ENCODE assay signal across 11 mouse cellular contexts in the genomic region with DNA sequence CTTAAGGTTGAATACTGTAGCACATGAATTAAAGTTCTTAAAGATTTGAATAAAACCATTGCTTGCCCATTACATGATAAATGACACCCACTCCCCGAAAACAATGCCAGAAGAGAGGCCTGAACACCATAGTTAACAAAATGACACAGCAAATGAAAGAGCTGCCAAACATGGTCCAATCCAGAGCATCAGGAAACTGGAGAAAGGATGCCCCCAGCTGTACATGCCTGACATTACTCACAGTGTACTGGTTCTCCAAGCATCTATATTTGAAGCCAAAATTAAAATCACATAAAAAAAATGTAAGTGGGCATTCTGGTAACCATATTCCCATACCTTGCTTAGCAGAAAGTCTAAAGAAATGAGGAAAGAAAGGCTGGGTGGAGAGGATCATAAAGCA. TPM values are rescaled to one million over a fixed set of nuclear protein-coding genes. Genes with fewer than 3 reads are reported as not detected.
DNase-seq lines count a peak whose midpoint lies in the region; ATAC-seq and TF ChIP-seq lines count a peak whose summit lies in the region.
"Had no signal": no experiment of that assay in that cellular context is flagged by ENCODE, and none has a peak within 500 bp of the region (broad histone marks: within the 10 kb centered on the region; RNA-seq: fewer than 3 reads in every experiment).

No protein-coding gene starts in this region.

- no peak for TF ChIP-seq POLR2A in lung, adult 2 months (IDR thresholded peaks at IDR 0.05; ENCODE audit: borderline replicate concordance, extremely low read depth, low read depth, low read length)

- intact Hi-C loops in gastrocnemius, postnatal 14 days (cut with DNase I; ENCODE audit: low total_unique reads) = no loop called here

- H3K36me3 ChIP-seq in forebrain, embryonic 14.5 days (ENCODE audit: control insufficient read depth, insufficient read depth, low read length) = no peaks in the 10 kb centered on the region
- H3K36me3 ChIP-seq in forebrain, embryonic 10.5 days (replicated peaks) = no peaks in the 10 kb centered on the region
- H3K36me3 ChIP-seq in midbrain, embryonic 14.5 days (ENCODE audit: control insufficient read depth, insufficient read depth, low read length) = no peaks in the 10 kb centered on the region
- H3K36me3 ChIP-seq in midbrain, embryonic 13.5 days = no peaks in the 10 kb centered on the region
- no peaks in the 10 kb centered on the region for H3K36me3 ChIP-seq in hindbrain, embryonic 16.5 days (ENCODE audit: control insufficient read depth, insufficient read depth, low read length)
- H3K36me3 ChIP-seq in neural tube, embryonic 14.5 days (ENCODE audit: control insufficient read depth, insufficient read depth, low read length) = no peaks in the 10 kb centered on the region
- H3K36me3 ChIP-seq: embryonic facial prominence, embryonic 15.5 days; G1E; liver, embryonic 13.5 days had no signal

- no peaks in the 10 kb centered on the region for H3K27me3 ChIP-seq in forebrain, embryonic 14.5 days (replicated peaks; ENCODE audit: control insufficient read depth, insufficient read depth, low read length)
- no peaks in the 10 kb centered on the region for H3K27me3 ChIP-seq in forebrain, embryonic 10.5 days (ENCODE audit: poor library complexity, severe bottlenecking)
- no peaks in the 10 kb centered on the region for H3K27me3 ChIP-seq in midbrain, embryonic 14.5 days (ENCODE audit: control insufficient read depth, insufficient read depth, low read length)
- no peaks in the 10 kb centered on the region for H3K27me3 ChIP-seq in midbrain, embryonic 13.5 days
- H3K27me3 ChIP-seq in hindbrain, embryonic 16.5 days (replicated peaks; ENCODE audit: control insufficient read depth, insufficient read depth, low read length) = no peaks in the 10 kb centered on the region
- no peaks in the 10 kb centered on the region for H3K27me3 ChIP-seq in neural tube, embryonic 14.5 days (ENCODE audit: control insufficient read depth, insufficient read depth, low read length)
- H3K27me3 ChIP-seq: embryonic facial prominence, embryonic 15.5 days; liver, embryonic 13.5 days had no signal

- H3K9ac ChIP-seq in forebrain, embryonic 14.5 days (ENCODE audit: low read length) = no peak overlapping the region
- no peak overlapping the region for H3K9ac ChIP-seq in midbrain, embryonic 14.5 days (replicated peaks; ENCODE audit: low read length)
- no peak overlapping the region for H3K9ac ChIP-seq in midbrain, embryonic 13.5 days (replicated peaks)
- no peak overlapping the region for H3K9ac ChIP-seq in hindbrain, embryonic 16.5 days (ENCODE audit: low read depth, low read length)
- no peak overlapping the region for H3K9ac ChIP-seq in neural tube, embryonic 14.5 days (replicated peaks; ENCODE audit: low read depth, low read length)
- H3K9ac ChIP-seq: embryonic facial prominence, embryonic 15.5 days; liver, embryonic 13.5 days had no signal

- no peaks in the 10 kb centered on the region for H3K9me3 ChIP-seq in forebrain, embryonic 14.5 days (replicated peaks; ENCODE audit: control insufficient read depth, low read length)
- no peaks in the 10 kb centered on the region for H3K9me3 ChIP-seq in forebrain, embryonic 10.5 days
- H3K9me3 ChIP-seq in midbrain, embryonic 14.5 days (ENCODE audit: control insufficient read depth, low read length) = no peaks in the 10 kb centered on the region
- H3K9me3 ChIP-seq in midbrain, embryonic 13.5 days = no peaks in the 10 kb centered on the region
- H3K9me3 ChIP-seq in hindbrain, embryonic 16.5 days (ENCODE audit: control insufficient read depth, low read length) = 0 out of 2 replicates have a peak, but pooled peaks cover 2% of the 10 kb centered on the region
- no peaks in the 10 kb centered on the region for H3K9me3 ChIP-seq in neural tube, embryonic 14.5 days (ENCODE audit: control insufficient read depth, low read length)
- H3K9me3 ChIP-seq: embryonic facial prominence, embryonic 15.5 days; G1E; liver, embryonic 13.5 days had no signal

- H3K27ac ChIP-seq in forebrain, embryonic 14.5 days (ENCODE audit: low read depth, low read length) = no peak overlapping the region
- H3K27ac ChIP-seq in forebrain, embryonic 10.5 days = no peak overlapping the region
- H3K27ac ChIP-seq in midbrain, embryonic 14.5 days (replicated peaks; ENCODE audit: low read depth, low read length) = no peak overlapping the region
- H3K27ac ChIP-seq in midbrain, embryonic 13.5 days = no peak overlapping the region
- no peak overlapping the region for H3K27ac ChIP-seq in hindbrain, embryonic 16.5 days (ENCODE audit: low read depth, low read length)
- no peak overlapping the region for H3K27ac ChIP-seq in neural tube, embryonic 14.5 days (ENCODE audit: low read depth, low read length)
- H3K27ac ChIP-seq: embryonic facial prominence, embryonic 15.5 days; liver, embryonic 13.5 days had no signal

- H3K4me3 ChIP-seq in forebrain, embryonic 14.5 days (ENCODE audit: low read depth, low read length) = no peak overlapping the region
- H3K4me3 ChIP-seq in forebrain, embryonic 10.5 days = no peak overlapping the region
- H3K4me3 ChIP-seq in midbrain, embryonic 14.5 days (replicated peaks; ENCODE audit: low read depth, low read length) = no peak overlapping the region
- no peak overlapping the region for H3K4me3 ChIP-seq in midbrain, embryonic 13.5 days (replicated peaks)
- H3K4me3 ChIP-seq in hindbrain, embryonic 16.5 days (ENCODE audit: low read length) = no peak overlapping the region
- no peak overlapping the region for H3K4me3 ChIP-seq in neural tube, embryonic 14.5 days (ENCODE audit: low read depth, low read length)
- no peak overlapping the region for H3K4me3 ChIP-seq in lung, adult 2 months (replicated peaks; ENCODE audit: extremely low read depth, low read depth, low read length)
- H3K4me3 ChIP-seq: embryonic facial prominence, embryonic 15.5 days; liver, embryonic 13.5 days had no signal

- no peak overlapping the region for H3K4me2 ChIP-seq in forebrain, embryonic 14.5 days (ENCODE audit: low read length)
- H3K4me2 ChIP-seq in midbrain, embryonic 14.5 days (ENCODE audit: low read length) = no peak overlapping the region
- no peak overlapping the region for H3K4me2 ChIP-seq in midbrain, embryonic 13.5 days (replicated peaks)
- no peak overlapping the region for H3K4me2 ChIP-seq in hindbrain, embryonic 16.5 days (ENCODE audit: low read length)
- H3K4me2 ChIP-seq in neural tube, embryonic 14.5 days (ENCODE audit: low read depth, low read length) = no peak overlapping the region
- H3K4me2 ChIP-seq: embryonic facial prominence, embryonic 15.5 days; liver, embryonic 13.5 days had no signal

- peak; percentile 40 for DNase-seq in forebrain, embryonic 14.5 days (ENCODE audit: low spot score)
- DNase-seq in forebrain, embryonic 10.5 days (ENCODE audit: extremely low spot score, low spot score) = no peak
- peak; percentile 77 for DNase-seq in midbrain, embryonic 14.5 days
- no peak for DNase-seq in gastrocnemius, postnatal 14 days
- DNase-seq in lung, adult 2 months = no peak
- DNase-seq: liver, embryonic 13.5 days had no signal

- TF ChIP-seq CTCF in lung, adult 2 months (IDR thresholded peaks at IDR 0.05; ENCODE audit: insufficient read depth, low read length) = no peak

- 58% methylated on average over 1 of the region's 1 CpGs for WGBS in forebrain, embryonic 14.5 days
- 77% methylated on average over 1 of the region's 1 CpGs for WGBS in forebrain, embryonic 10.5 days
- WGBS in midbrain, embryonic 14.5 days = 52% methylated on average over 1 of the region's 1 CpGs
- WGBS in midbrain, embryonic 13.5 days = 75% methylated on average over 1 of the region's 1 CpGs
- WGBS in hindbrain, embryonic 16.5 days = 30% methylated on average over 1 of the region's 1 CpGs
- WGBS in neural tube, embryonic 14.5 days = 43% methylated on average over 1 of the region's 1 CpGs
- WGBS in lung, adult 2 months = 40% methylated on average over 1 of the region's 1 CpGs

- 0 out of 2 replicates have a peak, but pooled peaks have one; percentile 40 for ATAC-seq in forebrain, embryonic 14.5 days
- ATAC-seq in midbrain, embryonic 14.5 days (ENCODE audit: low FRiP score, low TSS enrichment) = no peak; the same call in 1 of the 2 replicates
- no peak for ATAC-seq in midbrain, embryonic 13.5 days
- peak; percentile 61; the same call in 1 of the 2 replicates for ATAC-seq in hindbrain, embryonic 16.5 days
- peak; percentile 74 for ATAC-seq in neural tube, embryonic 14.5 days (ENCODE audit: low read depth)

- no peaks in the 10 kb centered on the region for H3K4me1 ChIP-seq in forebrain, embryonic 14.5 days (ENCODE audit: control insufficient read depth, insufficient read depth, low read length)
- H3K4me1 ChIP-seq in forebrain, embryonic 10.5 days = no peaks in the 10 kb centered on the region
- H3K4me1 ChIP-seq in midbrain, embryonic 14.5 days (ENCODE audit: control insufficient read depth, insufficient read depth, low read length) = no peaks in the 10 kb centered on the region
- H3K4me1 ChIP-seq in midbrain, embryonic 13.5 days (replicated peaks) = no peaks in the 10 kb centered on the region
- no peaks in the 10 kb centered on the region for H3K4me1 ChIP-seq in hindbrain, embryonic 16.5 days (ENCODE audit: control insufficient read depth, insufficient read depth, low read depth, low read length)
- no peaks in the 10 kb centered on the region for H3K4me1 ChIP-seq in neural tube, embryonic 14.5 days (ENCODE audit: control insufficient read depth, insufficient read depth, low read length)
- no peaks in the 10 kb centered on the region for H3K4me1 ChIP-seq in lung, adult 2 months (ENCODE audit: control insufficient read depth, insufficient read depth, low read length)
- H3K4me1 ChIP-seq: embryonic facial prominence, embryonic 15.5 days; liver, embryonic 13.5 days had no signal

RNA-seq across cellular contexts. Expression of a gene that starts 38.6 kb away (rescaled TPM):
- polyA plus RNA-seq in forebrain, embryonic 14.5 days (2014; fragmentation: Nextera tagmentation; extraction: Ambion mirVana) = 36.8 and 41.3 TPM in 2 replicates
- 16.8 and 19.3 TPM in 2 replicates for polyA plus RNA-seq in forebrain, embryonic 10.5 days (2016; fragmentation: Nextera tagmentation; extraction: Ambion mirVana)
- 43.3 and 46.6 TPM in 2 replicates for polyA plus RNA-seq in midbrain, embryonic 14.5 days (2014; fragmentation: Nextera tagmentation; extraction: Ambion mirVana)
- polyA plus RNA-seq in midbrain, embryonic 13.5 days (2015; fragmentation: Nextera tagmentation; extraction: Ambion mirVana) = 32.6 TPM in 2 replicates
- 37.2 and 40.9 TPM in 2 replicates for polyA plus RNA-seq in hindbrain, embryonic 16.5 days (2015; fragmentation: Nextera tagmentation; extraction: Ambion mirVana)
- polyA plus RNA-seq in neural tube, embryonic 14.5 days (2014; fragmentation: Nextera tagmentation; extraction: Ambion mirVana) = 49.4 and 53.3 TPM in 2 replicates
- total RNA-seq in gastrocnemius, postnatal 14 days (2021) = 10 to 100 TPM; 52.1 to 57.2 TPM
- 22.3 and 24.0 TPM in 2 replicates for polyA plus RNA-seq in lung, adult 2 months (2012; rRNA removed)

Comparison
In these comparisons a context has a peak if more than half of its experiments do, and no peak if none do; other contexts are left out.
1. DNase-seq: peak in forebrain, embryonic 14.5 days (single experiment) and midbrain, embryonic 14.5 days (single experiment); none in forebrain, embryonic 10.5 days (single experiment), gastrocnemius, postnatal 14 days (single experiment) and lung, adult 2 months (single experiment).
2. ATAC-seq: peak in forebrain, embryonic 14.5 days (single experiment), hindbrain, embryonic 16.5 days (single experiment) and neural tube, embryonic 14.5 days (single experiment); none in midbrain, embryonic 14.5 days (single experiment) and midbrain, embryonic 13.5 days (single experiment).